Mouse (Mus musculus): Measurements from ENCODE around the gene Trak1. TPM values are rescaled to one million over a fixed set of nuclear protein-coding genes. Genes with fewer than 3 reads are reported as not detected.
"Not testable (repeated sequence)": the region's sequence is repeated elsewhere in the genome, so short reads cannot be mapped to it uniquely, and the experiment has no call there.

The Trak1 gene
- total RNA-seq, 2 experiments from 2014 or later, result 76.0 to 83.4 TPM

DNA sequence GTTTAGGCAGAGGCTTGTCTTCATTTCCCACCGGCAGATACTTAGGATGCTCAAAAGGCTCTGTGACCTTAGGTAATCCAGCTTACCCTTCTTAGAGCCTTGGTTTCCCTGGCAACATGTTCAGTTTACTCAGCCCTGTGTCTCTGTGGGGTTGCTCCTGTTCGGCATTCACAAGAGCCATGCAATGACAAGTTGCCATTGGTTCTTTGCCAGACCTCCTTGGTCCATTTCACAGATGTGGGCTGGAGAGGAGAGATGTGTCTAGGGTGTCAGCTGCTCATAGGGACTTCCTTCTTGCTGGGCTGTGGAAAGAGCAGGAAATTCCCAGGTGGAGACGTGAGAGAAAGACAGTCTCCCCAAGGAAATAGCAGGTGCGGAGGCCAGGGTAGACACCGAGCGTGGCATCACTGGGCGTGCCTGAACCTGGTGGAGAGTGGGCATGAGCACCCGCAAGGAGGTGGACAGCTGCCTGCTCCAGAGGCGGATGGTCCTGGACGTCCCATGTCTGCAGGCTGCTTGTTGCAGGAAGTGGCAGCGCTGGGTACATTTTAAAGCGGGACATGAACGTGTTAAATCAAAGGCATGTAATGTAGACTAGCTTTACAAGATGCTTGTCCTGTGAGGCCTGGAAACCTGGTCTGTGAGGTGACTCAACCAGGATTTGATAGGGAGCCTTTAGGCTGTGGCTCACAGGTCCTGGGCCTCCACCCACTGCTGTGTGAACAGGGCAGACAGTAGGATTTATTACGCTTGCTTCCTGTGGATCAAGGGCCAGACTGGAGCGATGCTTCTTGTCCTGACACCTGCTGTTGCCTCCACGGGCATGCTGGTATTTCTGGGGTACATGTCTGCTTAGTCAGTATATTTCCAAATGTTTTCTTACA is 127.2 kb downstream of the Trak1 start:
- DNase-seq (ENCODE audit: low spot score in 2 of 2), result no peak

DNA sequence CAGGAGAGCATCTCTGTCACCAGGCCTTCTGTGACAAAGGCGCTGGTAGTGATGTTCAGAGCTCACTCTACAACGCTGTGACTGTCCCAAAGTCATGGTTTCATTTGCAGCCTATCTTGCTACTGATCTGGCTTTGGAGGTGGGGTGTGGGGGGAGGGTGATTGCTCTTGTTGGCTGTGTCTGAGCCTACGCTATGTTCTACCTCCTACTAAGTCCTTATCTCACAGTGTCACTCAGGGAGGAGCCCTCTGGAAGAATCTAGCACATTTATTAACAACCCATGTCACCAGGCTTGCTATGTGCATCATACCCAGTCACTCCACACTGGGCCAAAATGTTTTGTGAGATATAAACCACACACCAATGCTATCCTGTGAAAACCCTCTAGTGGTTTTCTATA is 129.1 kb downstream of the Trak1 start:
- no peak for DNase-seq (ENCODE audit: low spot score in 2 of 2)

DNA sequence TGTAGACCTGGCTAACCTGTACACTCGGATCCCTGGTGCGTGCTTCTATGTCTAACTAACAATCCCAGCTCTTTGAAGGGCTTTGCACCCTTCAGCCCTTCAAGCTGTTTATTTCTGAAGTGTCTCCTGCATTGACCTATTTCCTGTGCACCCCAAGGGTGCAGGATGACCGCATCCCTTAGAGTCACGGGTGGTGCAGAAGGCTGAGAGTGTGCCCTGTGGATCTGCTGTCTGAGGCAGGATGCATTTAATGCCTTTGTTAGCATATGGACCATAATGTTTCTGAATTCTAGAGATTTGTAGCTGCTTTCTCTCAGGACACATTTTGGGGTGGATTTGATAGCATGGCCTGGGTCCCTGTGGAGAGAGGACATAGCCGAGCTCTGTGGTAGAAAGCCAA is 129.6 kb downstream of the Trak1 start:
- no peak for DNase-seq (ENCODE audit: low spot score in 2 of 2)

DNA sequence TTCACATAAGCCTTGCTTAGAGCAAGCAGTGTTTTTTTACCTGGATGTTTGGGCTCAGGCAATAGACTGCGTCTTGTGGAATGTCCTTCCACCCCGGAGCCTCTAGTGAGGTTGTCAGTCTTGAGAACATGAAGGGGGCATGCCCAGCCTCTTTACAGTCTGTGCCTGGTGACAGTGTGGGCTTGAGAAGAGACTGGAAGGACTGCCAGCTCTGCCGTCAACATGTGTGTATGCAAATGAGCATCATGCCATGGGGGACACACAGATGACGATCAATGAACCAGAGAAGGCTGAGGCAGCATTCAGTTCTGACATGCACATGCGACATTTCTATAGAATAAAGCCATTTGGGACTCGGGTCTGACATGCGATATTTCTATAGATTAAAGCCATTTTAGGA is 132.3 kb downstream of the Trak1 start:
- DNase-seq (ENCODE audit: low spot score in 2 of 2), result no peak

DNA sequence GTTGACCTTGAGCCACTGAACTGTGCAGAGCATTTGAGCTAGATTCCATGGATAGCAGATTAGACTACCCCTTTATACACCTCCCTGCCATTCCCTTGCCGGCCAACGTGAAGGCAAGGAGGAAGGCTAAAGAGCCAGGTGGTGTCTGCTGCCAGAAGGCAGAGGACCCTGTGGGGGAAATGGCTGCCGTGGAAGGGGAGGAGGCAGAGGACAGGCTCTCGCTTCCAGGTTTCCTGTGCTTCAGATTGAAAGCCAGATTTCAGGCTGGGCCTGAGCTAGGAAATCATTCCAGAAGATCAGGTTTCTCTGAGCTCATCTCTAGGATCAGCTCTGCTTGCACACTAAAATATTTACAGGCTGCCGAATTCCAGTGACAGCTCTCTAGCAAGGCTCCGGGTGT is 133.1 kb downstream of the Trak1 start:
- DNase-seq (ENCODE audit: low spot score in 2 of 2), result no peak

DNA sequence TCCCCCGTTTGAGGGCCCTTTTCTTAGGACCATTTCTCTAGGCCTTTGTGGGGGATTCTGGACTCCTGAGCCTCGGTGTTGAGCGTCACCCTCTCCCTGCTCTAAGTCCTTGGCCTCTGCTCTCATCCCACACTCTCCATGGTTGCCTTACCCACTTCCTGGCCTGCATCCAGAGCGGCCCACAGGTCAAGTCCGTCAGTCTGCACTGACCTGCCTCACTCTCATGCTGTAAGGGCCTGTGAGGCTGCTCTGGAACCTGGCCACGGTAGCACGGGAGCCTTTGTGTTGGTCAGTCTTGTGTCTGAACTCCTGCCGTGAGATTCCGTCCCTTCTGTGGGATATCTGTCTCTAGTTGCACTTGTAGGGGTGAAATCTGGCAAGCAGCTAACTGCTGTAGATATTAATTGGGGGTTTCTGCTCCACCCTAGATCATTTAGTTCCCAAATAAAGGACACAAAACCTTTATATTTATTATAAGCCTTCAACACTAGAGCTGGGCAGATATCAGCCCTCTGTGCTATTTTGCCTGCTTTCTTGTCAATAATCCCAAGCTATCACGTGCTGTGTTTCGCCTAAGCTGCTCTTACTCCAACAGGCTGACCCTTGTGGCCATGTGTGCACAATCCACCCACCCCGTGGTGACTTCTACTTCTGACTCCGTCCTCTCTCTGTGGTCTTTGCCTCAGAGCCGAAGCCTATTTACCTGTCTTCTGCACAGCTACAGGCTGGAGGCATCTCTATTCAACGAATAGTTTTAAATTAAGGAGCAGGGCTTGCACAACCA is 136.6 kb downstream of the Trak1 start:
- no peak for DNase-seq (ENCODE audit: low spot score in 2 of 2)

DNA sequence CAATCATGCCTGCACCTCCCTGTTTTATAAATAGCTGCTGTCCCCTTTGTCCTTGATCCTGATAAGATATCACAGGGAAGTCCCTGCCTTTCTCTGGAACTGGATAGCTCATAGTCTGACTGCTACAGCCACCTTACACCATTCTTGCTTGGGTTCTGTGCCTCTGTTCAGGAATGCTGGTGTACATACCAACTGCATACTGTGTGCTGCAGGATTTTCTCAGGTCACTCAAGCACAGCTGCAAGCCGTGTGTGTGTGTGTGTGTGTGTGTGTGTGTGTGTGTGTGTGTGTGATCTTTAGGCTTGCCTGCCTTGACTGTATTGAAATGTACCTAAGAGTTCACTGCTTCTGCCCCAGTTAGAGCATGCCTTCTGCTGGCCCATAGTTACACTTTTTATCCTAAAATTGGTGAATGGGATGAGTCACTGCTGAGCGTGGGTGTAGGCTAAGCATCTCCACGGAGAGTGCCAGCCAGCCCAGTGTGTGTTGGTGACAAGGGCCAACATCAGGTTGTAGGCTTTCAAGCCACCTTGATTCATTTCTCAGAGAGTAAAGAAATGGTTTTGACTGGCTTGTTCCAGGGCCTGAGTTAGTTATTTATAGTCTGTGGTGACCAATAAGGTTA is 138.1 kb downstream of the Trak1 start:
- DNase-seq (ENCODE audit: low spot score in 2 of 2), result no peak

DNA sequence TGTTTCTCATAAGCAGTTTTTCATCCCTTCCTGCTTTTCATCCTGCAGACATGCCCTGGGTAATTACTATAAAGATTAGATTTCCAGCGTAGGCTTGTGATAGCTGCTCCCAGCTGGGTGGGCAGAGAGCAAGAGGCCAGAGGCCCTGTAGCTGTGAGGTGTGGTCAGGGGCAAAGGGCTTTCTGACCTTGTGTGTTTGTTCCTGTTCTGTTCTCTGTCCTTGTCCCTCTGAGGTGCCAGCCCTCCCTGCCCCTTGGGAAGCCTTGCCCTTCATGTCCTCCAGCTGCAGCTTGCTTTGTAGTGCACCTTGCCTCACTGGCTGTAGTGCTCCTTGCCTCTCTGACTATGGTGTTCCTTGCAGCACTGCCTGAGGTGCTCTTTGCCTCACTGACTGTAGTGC is 139.2 kb downstream of the Trak1 start:
- DNase-seq (ENCODE audit: low spot score in 2 of 2), result no peak

DNA sequence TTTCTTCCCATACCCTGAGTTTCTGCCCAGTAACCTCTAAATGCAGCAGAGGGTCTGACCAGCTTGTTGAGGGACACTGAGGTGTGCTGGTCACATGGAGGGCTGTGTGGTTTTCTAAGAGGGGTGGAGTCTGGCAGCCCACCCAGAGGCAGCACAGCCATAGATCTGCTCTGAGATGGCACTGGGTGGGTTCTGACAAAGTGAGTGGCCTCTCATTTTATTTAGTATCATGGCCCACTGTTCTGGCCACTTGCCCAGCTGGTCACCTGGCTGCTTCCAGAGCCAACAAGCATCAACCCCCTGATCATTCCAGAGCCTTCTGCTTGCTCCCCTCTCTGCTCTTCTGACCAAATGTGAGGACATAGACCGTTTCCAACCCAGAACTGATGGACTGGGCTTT is 144.8 kb downstream of the Trak1 start:
- DNase-seq (ENCODE audit: low spot score in 2 of 2), result no peak

DNA sequence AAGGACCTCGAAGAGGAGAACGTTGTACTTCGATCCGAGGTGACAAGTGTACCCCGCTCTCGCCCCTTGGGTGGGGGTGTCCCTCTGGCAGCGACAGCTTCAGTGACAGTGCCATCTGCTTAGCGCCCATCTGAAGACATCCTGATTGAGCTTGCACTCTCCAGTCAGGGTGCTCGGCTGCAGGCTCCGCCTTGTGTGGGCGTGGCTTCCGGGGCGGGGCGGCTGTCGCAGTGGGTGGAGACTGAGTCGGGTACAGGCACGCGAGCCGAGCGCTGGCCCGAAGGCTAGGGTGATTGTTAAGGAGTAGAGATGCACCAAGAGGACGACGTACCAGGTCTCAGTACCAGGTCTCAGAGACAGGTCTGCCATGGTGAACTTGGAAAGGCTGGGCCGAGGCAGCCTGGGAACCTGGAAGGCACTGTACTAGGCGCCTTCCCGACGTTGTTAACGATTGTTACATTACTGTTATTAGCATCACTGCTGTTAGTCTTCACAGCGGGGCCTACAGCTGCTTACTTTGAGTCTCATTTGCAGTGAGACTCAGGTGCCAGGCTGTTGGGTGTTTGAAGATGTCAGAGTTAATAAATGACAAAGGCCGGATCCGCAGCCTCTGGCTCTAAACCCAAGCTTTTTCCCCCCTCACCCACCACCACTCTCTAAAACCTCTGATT is 146.5 kb downstream of the Trak1 start:
- DNase-seq (ENCODE audit: low spot score in 2 of 2), result no peak

DNA sequence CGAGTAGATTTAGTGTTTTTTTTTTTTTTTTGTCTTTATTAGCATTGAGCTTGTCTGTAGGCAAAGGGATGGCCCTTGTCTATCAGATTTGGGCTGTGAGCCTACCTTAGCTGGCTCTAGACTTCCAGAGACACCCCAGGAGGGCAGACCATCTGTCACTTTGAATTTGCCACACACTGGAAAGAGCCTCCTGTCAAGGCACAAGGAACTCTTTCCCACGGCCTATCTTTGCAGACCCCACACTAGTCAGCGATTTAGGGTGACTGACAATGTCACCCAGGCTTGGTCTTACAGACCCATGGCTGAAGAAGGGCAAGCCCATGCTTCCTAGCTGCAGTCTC is 147.0 kb downstream of the Trak1 start:
- no peak for DNase-seq (ENCODE audit: low spot score in 2 of 2)

DNA sequence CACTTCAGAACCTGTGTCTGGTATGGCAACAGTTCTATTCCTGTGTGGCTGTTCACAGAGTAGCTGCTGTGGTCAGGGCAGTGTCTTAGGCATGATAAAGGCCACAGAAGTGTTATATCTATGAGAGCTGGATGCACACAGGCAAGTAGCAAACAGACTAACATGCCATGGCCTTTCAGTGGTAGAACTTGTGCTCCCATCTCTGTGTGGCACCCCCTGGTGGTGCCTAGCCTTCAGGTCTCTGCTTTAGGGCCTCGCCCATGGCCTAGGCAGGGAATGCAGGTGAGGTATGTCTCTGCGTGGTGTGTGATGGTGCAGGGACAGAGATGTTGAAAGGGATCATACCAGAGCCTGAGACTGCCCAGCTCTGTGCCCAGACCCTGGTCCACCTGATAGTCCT is 148.1 kb downstream of the Trak1 start:
- DNase-seq (ENCODE audit: low spot score in 2 of 2), result no peak

DNA sequence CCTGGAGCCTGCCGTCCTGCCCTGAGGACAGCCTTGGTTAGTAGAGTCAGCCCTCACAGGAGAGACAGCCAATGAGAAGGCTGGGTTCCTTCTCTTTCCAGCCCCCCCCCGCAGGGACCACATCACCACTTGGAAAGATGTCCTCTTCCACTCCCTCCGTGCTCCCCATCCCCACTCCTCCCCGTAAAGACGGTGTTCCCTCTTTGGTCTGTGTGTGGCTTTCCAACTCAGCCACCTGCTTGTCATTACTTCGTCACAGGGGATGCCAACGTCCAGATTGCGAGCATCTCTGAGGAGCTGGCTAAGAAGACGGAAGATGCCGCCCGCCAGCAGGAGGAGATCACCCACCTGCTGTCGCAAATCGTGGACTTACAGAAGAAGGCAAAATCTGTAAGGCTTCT is 149.1 kb downstream of the Trak1 start:
- DNase-seq (ENCODE audit: low spot score in 2 of 2), result no peak

DNA sequence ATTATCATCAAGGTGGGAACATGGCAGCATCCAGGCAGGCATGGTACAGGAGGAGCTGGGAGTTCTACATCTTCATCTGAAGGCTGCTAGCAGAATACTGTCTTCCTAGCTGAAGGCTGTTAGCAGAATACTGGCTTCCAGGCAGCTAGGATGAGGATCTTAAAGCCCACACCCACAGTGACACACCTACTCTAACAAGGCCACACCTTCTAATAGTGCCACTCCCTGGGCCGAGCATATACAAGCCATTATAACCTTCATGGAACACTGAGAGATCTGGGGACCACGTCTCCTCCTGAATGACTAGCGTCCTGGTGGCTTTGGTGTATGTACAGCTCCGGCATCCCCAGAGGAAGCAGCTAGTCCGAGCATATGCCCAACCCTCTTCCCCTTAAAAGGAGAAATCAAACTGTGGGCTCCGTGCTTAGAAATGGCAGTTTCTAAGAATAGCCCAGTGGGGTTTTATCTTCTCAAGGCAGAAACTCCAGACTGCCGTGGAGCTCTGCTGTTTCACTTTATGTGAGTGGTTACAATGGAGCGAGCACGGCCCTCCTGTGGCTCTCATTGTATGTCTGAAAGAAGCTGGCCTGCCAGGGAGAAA is 155.1 kb downstream of the Trak1 start:
- DNase-seq (ENCODE audit: low spot score in 2 of 2), result not testable (repeated sequence)

DNA sequence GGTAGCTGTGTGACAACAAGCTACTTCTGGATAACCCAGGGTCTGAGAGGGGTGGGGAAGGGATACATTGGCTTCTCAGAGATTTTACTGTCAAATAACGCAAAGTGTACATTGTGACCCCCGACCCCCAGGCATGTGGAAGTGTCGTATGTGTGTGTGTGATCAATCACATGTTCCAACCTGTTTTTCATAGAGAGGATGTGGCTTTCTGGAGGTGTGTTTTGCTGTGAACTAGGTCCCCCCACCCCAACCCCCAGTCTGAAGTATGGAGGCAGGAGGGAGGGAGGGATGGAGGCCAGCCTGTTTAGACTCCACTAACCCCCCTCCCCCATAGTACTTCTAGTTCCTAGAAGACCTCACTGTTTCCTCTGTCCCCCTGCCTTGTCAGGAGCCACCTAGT is 157.6 kb downstream of the Trak1 start:
- DNase-seq (ENCODE audit: low spot score in 2 of 2), result no peak

DNA sequence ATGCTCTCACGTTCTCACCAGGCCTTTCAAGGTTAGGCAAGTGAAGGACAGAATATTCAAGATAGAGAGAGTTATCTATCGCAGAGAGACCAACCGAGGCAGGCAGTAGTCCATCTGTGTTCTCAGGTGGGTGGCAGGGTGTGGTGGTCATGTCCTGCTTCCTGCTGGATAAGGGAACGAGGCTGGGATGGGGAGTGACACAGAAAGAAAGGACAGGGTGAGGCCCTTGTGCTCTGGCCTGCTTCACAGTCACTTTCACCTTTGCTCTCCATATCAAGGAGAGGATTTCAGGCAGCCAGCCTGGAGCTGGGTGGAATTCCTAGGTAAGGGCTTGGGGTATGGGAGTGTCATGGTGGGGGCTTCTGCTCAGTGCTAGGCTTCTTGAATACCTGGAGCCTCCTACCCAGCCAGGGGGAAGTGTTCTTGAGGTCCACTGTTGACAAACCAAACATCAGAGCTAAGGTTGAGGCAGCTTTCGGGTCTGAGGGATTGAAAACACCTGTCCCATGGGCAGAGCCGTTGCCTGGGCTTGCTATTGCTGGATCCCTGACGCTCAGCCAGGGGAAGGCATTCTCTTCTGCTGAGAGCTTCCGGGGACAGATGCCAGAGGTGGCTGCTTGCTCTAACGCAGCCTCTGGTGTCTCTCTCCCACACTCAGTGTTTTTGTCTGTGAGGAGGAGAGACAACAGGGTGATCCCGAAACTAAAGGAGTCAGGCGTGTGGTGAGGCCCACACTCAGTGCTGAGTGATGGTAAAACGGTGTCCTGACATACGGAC is 159.6 kb downstream of the Trak1 start:
- no peak for DNase-seq (ENCODE audit: low spot score in 2 of 2)

DNA sequence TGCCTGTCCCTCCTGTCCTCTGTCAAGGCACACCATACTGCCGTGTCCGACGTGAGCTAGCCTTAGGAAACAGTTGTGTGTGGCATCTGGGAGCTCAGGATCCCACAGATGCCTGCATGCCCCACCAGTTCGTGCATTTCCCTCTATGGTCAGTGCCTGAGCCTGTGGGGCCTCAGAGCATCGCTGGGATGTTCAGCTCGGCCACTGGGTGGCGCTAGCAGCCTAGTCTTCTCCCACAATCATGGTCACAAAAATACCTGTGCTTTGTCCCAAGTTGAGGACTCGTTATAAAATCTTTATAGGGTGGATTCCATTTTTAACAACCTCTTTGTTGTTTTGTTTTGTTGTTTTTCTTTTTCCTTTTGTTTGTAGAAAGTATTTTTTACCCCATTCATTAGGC is 161.2 kb downstream of the Trak1 start:
- no peak for DNase-seq (ENCODE audit: low spot score in 2 of 2)

DNA sequence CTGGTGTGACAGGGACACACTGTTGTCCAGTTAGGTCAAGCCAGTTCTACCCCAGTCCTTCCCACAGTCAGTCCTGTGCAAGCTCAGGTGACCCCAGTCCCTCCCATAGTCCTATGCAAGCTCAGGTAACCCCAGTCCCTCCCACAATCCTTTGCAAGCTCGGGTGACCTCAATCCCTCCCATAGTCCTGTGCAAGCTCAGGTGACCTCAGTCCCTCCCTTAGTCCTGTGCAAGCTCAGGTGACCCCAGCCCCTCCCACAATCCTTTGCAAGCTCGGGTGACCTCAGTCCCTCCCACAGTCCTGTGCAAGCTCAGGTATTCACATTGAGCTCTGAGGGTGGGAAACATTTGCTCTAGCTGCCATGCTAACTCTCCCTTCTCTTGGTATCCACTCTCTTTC is 162.6 kb downstream of the Trak1 start:
- no peak for DNase-seq (ENCODE audit: low spot score in 2 of 2)

DNA sequence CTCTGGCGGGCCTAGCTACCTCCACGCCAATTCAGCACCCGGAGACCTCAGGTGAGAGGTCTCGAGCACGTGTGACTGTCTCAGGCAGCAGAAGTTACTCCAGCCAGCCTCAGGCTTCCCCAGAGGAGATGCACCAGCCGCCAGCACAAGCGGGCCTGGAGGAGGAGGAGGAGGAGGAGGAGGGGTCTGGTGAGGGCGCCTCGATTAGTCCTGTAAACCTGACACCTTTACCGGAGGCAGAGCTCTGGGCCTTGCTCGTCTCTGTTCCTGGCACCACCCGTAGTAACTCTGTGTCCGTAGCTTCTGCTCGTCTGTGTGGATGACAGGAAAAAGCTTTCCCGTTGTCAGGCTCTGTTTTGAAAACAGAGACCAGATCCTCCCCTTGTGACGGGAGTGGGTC is 163.2 kb downstream of the Trak1 start:
- no peak for DNase-seq (ENCODE audit: low spot score in 2 of 2)

DNA sequence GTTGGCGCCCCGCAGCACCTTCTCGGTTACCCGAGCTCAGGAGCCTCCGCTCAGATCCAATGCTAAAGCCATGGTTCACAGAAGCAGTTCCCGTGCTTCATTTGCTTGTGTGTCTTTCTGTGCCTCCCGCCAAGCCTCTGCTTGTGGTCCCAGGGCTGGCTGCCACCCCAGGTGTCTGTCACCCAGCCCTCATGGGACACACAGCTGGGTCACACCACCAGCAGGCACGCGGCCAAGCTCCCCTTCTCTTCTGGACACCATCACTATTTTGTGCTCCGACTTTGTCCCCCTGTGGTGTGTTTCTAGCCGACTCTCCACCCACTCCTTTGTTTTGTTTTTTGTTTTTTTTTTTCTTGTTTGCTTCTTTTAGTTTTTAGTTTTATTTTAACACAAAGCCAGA is 170.2 kb downstream of the Trak1 start:
- no peak for DNase-seq (ENCODE audit: low spot score in 2 of 2)

DNA sequence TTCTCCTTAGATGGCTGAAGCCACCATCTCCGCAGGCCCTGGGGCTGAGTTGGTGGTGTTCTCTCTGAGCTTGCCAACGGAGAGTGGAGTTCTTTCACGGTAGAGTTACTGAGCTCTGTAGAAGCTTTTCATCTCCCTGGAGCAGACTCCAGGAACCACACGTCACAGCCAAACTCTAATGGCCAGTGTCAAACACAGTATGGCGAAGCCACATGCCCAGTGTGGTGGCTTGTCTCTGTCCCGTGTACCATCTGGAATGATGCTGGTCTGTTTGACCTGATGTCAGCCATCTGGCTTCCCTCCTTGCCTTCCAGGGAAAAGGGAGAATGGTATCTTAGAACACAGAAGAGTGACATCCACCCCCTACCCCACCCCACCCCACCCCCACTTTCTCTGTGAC is 172.4 kb downstream of the Trak1 start:
- DNase-seq (ENCODE audit: low spot score in 2 of 2), result no peak
